Mouse (Mus musculus): ENCODE results near the gene Limd1. TPM values are rescaled to one million over a fixed set of nuclear protein-coding genes. Genes with fewer than 3 reads are reported as not detected.

Limd1 gene
- polyA plus RNA-seq, 1 experiment from 2014 or later, result 37.3 TPM

- peaks cover 17% of the 10 kb centered on the region for H3K36me3 ChIP-seq
- no peaks in the 10 kb centered on the region for H3K27me3 ChIP-seq (replicated peaks)
- H3K27ac ChIP-seq, result no peak overlapping the region
- H3K4me2 ChIP-seq (replicated peaks), result no peak overlapping the region
- WGBS, result 86% methylated on average over 4 of the region's 4 CpGs
- H3K9ac ChIP-seq, result no peak overlapping the region
- H3K4me3 ChIP-seq, result no peak overlapping the region
- no peak for ATAC-seq (ENCODE audit: low FRiP score, low read depth)
- no peaks in the 10 kb centered on the region for H3K4me1 ChIP-seq
- H3K9me3 ChIP-seq, result no peaks in the 10 kb centered on the region
These were observed 28.0 kb downstream of the Limd1 start for GRCm38 (mm10) chr9:123506270-123507146.

- H3K4me3 ChIP-seq, result no peak overlapping the region
- 86% methylated on average over 2 of the region's 2 CpGs for WGBS
- ATAC-seq (ENCODE audit: low FRiP score, low read depth), result no peak
- no peaks in the 10 kb centered on the region for H3K9me3 ChIP-seq
- H3K27me3 ChIP-seq (replicated peaks), result no peaks in the 10 kb centered on the region
- no peak overlapping the region for H3K27ac ChIP-seq
- peaks cover 21% of the 10 kb centered on the region for H3K36me3 ChIP-seq
- H3K9ac ChIP-seq, result no peak overlapping the region
- H3K4me1 ChIP-seq, result no peaks in the 10 kb centered on the region
- H3K4me2 ChIP-seq (replicated peaks), result no peak overlapping the region
These were observed 28.9 kb downstream of the Limd1 start for GRCm38 (mm10) chr9:123507380-123507779.

GRCm38 (mm10) chr9:123508986-123509385, 30.5 kb downstream of the Limd1 start:
- no peaks in the 10 kb centered on the region for H3K9me3 ChIP-seq
- H3K9ac ChIP-seq, result no peak overlapping the region
- H3K27ac ChIP-seq, result no peak overlapping the region
- no peaks in the 10 kb centered on the region for H3K27me3 ChIP-seq (replicated peaks)
- no peak overlapping the region for H3K4me2 ChIP-seq (replicated peaks)
- 84% methylated on average over 2 of the region's 2 CpGs for WGBS
- H3K4me1 ChIP-seq, result no peaks in the 10 kb centered on the region
- H3K4me3 ChIP-seq, result no peak overlapping the region
- peaks cover 18% of the 10 kb centered on the region for H3K36me3 ChIP-seq
- ATAC-seq (ENCODE audit: low FRiP score, low read depth), result no peak

GRCm38 (mm10) chr9:123509638-123510604, 31.4 kb downstream of the Limd1 start:
- H3K4me3 ChIP-seq, result no peak overlapping the region
- peaks cover 18% of the 10 kb centered on the region for H3K36me3 ChIP-seq
- H3K4me1 ChIP-seq, result no peaks in the 10 kb centered on the region
- ATAC-seq (ENCODE audit: low FRiP score, low read depth), result no peak
- no peak overlapping the region for H3K27ac ChIP-seq
- WGBS, result 65% methylated on average over 8 of the region's 8 CpGs
- H3K4me2 ChIP-seq (replicated peaks), result no peak overlapping the region
- H3K27me3 ChIP-seq (replicated peaks), result no peaks in the 10 kb centered on the region
- no peak overlapping the region for H3K9ac ChIP-seq
- no peaks in the 10 kb centered on the region for H3K9me3 ChIP-seq

GRCm38 (mm10) chr9:123510926-123511325, 32.4 kb downstream of the Limd1 start:
- Histone ChIP-seq H3K4me1 (no peaks in the 10 kb centered on the region), H3K27me3 (replicated peaks) (no peaks in the 10 kb centered on the region), H3K4me2 (replicated peaks) (no peak overlapping the region), H3K9ac (no peak overlapping the region), H3K9me3 (no peaks in the 10 kb centered on the region), H3K4me3 (no peak overlapping the region), H3K36me3 (peaks cover 18% of the 10 kb centered on the region), H3K27ac (no peak overlapping the region)
- no peak for ATAC-seq (ENCODE audit: low FRiP score, low read depth)
- WGBS, result 95% methylated on average over 5 of the region's 5 CpGs

GRCm38 (mm10) chr9:123512482-123512881, 34.0 kb downstream of the Limd1 start:
- ATAC-seq (ENCODE audit: low FRiP score, low read depth), result no peak
- Histone ChIP-seq H3K27ac (no peak overlapping the region), H3K9ac (no peak overlapping the region), H3K27me3 (replicated peaks) (no peaks in the 10 kb centered on the region), H3K4me1 (no peaks in the 10 kb centered on the region), H3K4me3 (no peak overlapping the region), H3K36me3 (peaks cover 31% of the 10 kb centered on the region), H3K4me2 (replicated peaks) (no peak overlapping the region), H3K9me3 (no peaks in the 10 kb centered on the region)
- WGBS, result 82% methylated on average over 2 of the region's 2 CpGs

GRCm38 (mm10) chr9:123515087-123515486, 36.6 kb downstream of the Limd1 start:
- Histone ChIP-seq H3K9ac (no peak overlapping the region), H3K36me3 (peaks cover 50% of the 10 kb centered on the region), H3K9me3 (no peaks in the 10 kb centered on the region), H3K4me2 (replicated peaks) (no peak overlapping the region), H3K4me1 (no peaks in the 10 kb centered on the region), H3K27me3 (replicated peaks) (no peaks in the 10 kb centered on the region), H3K4me3 (no peak overlapping the region), H3K27ac (no peak overlapping the region)
- no peak for ATAC-seq (ENCODE audit: low FRiP score, low read depth)
- WGBS, result 92% methylated on average over 2 of the region's 2 CpGs

- 90% methylated on average over 7 of the region's 7 CpGs for WGBS
- Histone ChIP-seq H3K9ac (no peak overlapping the region), H3K4me2 (replicated peaks) (no peak overlapping the region), H3K36me3 (peaks cover 43% of the 10 kb centered on the region), H3K9me3 (no peaks in the 10 kb centered on the region), H3K4me1 (no peaks in the 10 kb centered on the region), H3K27ac (no peak overlapping the region), H3K27me3 (replicated peaks) (no peaks in the 10 kb centered on the region), H3K4me3 (no peak overlapping the region)
- no peak for ATAC-seq (ENCODE audit: low FRiP score, low read depth)
These were observed 38.3 kb downstream of the Limd1 start for GRCm38 (mm10) chr9:123516641-123517385.

- no peaks in the 10 kb centered on the region for H3K27me3 ChIP-seq (replicated peaks)
- H3K27ac ChIP-seq, result no peak overlapping the region
- H3K9me3 ChIP-seq, result no peaks in the 10 kb centered on the region
- no peak for ATAC-seq (ENCODE audit: low FRiP score, low read depth)
- 90% methylated on average over 13 of the region's 13 CpGs for WGBS
- peaks cover 35% of the 10 kb centered on the region for H3K36me3 ChIP-seq
- H3K4me1 ChIP-seq, result no peaks in the 10 kb centered on the region
- no peak overlapping the region for H3K4me2 ChIP-seq (replicated peaks)
- no peak overlapping the region for H3K9ac ChIP-seq
- no peak overlapping the region for H3K4me3 ChIP-seq
These were observed 40.7 kb downstream of the Limd1 start for GRCm38 (mm10) chr9:123518969-123519894.

GRCm38 (mm10) chr9:123520735-123521134, 42.2 kb downstream of the Limd1 start:
- no peak for ATAC-seq (ENCODE audit: low FRiP score, low read depth)
- Histone ChIP-seq H3K27ac (no peak overlapping the region), H3K4me2 (replicated peaks) (no peak overlapping the region), H3K9ac (no peak overlapping the region), H3K4me3 (no peak overlapping the region), H3K4me1 (no peaks in the 10 kb centered on the region), H3K9me3 (no peaks in the 10 kb centered on the region), H3K36me3 (peaks cover 35% of the 10 kb centered on the region), H3K27me3 (replicated peaks) (no peaks in the 10 kb centered on the region)
- WGBS, result 89% methylated on average over 3 of the region's 3 CpGs

- H3K36me3 ChIP-seq, result peaks cover 17% of the 10 kb centered on the region
- H3K4me2 ChIP-seq (replicated peaks), result no peak overlapping the region
- no peaks in the 10 kb centered on the region for H3K27me3 ChIP-seq (replicated peaks)
- H3K4me3 ChIP-seq, result no peak overlapping the region
- 31% methylated on average over 3 of the region's 3 CpGs for WGBS
- H3K4me1 ChIP-seq, result no peaks in the 10 kb centered on the region
- no peak overlapping the region for H3K27ac ChIP-seq
- H3K9me3 ChIP-seq, result no peaks in the 10 kb centered on the region
- ATAC-seq (ENCODE audit: low FRiP score, low read depth), result no peak
- no peak overlapping the region for H3K9ac ChIP-seq
These were observed 45.2 kb downstream of the Limd1 start for GRCm38 (mm10) chr9:123523676-123524075.
